Mouse (Mus musculus) retina, embryonic 14.5 days (tissue): ENCODE results near the gene Lrrc36.

Experiments
- DNase-seq: peaks from one replicate; pipeline ENCODE4 v3.0.0-alpha.2; 2015; ENCODE audit warnings: low spot score

Lrrc36 gene

GRCm38 (mm10) chr8:105483212-105484029, 70.0 kb downstream of the Lrrc36 start:
- peak; percentile 71 for DNase-seq

GRCm38 (mm10) chr8:105484030-105484368, 70.6 kb downstream of the Lrrc36 start:
- no peak for DNase-seq

DNA sequence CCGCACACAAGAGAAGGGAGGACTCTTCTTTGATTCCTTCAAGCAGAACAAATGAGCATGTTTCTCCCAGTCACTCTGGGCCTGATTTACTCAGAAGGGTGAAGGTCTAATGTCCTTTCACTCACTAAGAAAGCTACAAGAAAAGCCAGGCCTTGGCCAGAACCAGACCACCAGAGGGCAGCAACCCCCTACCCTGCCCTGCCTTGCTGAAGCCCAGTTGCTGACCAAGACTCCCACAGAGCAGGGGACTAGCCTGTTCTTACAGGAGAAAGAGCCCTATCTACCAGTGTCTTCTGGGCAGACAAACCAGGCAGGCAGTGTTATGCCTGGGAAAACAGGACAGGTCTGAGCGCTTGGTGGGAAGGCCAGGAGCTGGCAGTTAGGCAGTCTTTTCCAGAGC, 71.0 kb downstream of the Lrrc36 start:
- DNase-seq: peak; percentile 86

GRCm38 (mm10) chr8:105488082-105488481, 74.7 kb downstream of the Lrrc36 start:
- DNase-seq: no peak

DNA sequence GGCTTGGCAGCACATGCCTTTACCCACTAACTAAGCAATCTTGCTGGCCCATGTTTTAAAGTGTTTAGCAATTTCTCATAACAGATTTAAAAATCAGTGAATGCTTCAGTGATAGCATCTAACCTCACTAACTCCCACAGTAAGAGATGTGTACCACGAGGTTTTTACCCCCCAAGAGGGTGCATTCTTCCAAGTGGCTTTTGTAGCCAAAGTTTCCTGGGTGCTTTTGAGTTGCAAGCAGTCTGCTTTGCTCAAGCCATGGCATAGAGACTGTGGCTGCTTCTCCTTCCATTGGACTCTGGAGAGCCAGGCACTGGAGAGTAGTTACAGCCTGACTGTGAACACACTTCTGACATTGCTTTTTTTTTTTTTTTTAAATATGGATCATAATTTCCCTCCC, 75.9 kb downstream of the Lrrc36 start:
- DNase-seq: no peak

DNA sequence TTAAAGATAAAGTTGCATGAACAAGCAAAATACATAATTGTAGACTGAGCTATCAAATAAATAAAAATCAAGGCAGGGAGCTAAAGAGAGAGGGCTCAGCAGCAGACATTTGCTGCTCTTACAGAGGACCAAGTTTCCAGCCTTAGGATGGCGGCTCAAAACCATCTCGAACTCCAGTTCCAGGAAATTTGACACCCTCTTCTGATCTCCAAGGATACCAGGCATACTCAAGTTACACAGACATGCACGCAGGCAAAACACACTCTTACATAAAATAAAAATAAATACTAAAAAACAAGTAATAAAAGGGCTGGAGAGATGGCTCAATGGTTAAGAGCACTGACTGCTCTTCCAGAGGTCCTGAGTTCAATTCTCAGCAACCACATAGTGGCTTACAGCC, 80.1 kb downstream of the Lrrc36 start:
- DNase-seq: no peak

GRCm38 (mm10) chr8:105494566-105494965, 81.2 kb downstream of the Lrrc36 start:
- DNase-seq: no peak

- DNase-seq: no peak
Observed at GRCm38 (mm10) chr8:105495350-105496302, 82.3 kb downstream of the Lrrc36 start.

DNA sequence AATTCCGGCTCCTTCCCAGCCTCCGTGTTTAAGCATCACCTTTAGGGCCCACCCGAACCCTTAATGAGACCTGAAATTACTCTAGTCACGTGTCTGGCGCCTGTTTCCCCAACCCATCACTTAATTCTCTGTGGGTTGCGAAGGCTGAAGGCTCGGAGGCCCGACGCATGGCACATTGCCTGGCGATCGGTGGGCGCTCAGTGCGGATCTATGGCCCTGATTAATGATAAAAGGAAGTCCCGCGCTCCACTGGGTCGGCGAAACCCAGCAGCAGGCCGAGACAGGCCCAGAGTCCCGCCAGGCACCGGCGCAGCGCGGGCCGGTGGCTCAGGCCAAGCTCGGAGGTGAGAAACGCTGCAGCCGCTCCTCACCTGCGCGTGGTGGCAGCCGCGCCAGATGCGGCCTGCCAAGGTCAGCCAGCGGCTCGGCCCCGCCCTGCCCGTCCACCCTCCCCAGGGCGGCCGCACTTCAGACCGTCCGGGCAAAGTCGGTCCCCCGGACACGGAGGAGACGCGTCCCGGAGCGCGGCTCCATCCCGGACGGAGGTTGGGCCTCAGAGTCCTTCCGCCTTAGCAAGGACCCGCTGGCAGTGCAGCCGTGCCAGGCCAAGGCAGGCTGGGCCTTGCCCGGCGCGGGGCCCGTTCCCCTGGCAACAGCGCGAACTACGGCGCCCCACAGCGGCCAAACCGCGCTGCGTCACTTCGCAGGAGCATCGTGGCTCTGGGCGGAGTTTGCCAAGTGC, 83.2 kb downstream of the Lrrc36 start, which contains the start of gene Zdhhc1:
TSS of gene Zdhhc1 (minus strand) at position 464 of the 742 bp plus-strand sequence.
- peak; percentile 91 for DNase-seq

DNA sequence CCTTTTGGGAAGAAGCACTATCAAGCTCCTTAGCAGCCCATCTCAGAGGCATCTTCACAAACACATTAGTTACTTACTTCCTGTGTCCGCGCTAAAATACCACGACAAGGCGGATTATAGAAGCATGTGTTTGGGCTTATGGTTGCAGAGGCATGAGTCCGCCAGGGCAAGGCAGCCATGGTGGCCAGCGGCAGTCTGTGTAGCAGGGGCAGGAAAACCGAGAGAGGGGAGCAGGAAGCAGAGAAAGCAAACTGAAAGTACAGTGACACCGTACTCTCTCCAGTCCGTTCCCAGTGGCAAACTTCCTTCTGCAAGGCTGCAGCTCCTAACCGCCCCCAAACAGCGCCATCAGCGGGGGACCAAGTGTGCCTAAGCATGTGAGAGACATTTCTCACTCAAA, 86.4 kb downstream of the Lrrc36 start:
- DNase-seq: no peak

DNA sequence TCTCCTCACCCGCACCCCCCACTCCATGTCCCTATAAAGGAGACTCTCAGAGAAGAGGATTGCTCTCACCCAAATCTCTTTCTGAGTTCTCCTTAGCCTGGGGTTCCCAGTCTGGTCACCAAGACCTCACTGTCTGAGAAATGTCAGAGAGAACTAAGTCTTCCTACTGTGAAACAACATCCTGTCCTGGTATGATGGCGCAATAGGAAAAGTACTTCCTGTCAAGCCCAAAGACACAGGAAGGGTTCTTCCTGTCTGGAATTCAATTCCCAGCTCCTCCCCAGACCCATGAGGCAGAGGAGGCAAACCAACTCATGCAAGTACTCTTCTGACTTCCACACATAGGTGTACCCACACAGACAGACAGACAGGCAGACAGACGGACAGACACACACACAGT, 91.2 kb downstream of the Lrrc36 start:
- DNase-seq: no peak

GRCm38 (mm10) chr8:105506977-105507376, 93.6 kb downstream of the Lrrc36 start:
- DNase-seq: no peak

DNA sequence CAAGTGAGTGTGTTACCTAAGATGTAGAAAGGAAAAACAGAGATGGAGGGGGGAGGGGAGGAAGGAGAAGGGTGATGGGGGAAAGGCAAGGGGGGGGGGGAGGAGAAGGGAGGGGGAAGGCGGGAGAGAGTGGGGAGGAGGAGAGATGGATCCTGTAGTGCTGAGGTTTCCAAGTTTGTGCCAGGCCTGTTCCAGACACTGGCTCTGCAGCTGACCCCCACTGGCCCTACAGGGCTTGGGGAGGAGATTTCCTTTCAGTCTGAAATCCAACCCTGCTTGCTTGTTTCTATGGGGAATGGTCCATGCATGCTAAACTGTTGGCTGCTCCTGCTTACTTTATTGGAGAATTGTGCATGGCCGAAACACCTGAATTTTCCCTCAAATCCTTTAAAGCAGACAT, 95.4 kb downstream of the Lrrc36 start:
- DNase-seq: no peak

DNA sequence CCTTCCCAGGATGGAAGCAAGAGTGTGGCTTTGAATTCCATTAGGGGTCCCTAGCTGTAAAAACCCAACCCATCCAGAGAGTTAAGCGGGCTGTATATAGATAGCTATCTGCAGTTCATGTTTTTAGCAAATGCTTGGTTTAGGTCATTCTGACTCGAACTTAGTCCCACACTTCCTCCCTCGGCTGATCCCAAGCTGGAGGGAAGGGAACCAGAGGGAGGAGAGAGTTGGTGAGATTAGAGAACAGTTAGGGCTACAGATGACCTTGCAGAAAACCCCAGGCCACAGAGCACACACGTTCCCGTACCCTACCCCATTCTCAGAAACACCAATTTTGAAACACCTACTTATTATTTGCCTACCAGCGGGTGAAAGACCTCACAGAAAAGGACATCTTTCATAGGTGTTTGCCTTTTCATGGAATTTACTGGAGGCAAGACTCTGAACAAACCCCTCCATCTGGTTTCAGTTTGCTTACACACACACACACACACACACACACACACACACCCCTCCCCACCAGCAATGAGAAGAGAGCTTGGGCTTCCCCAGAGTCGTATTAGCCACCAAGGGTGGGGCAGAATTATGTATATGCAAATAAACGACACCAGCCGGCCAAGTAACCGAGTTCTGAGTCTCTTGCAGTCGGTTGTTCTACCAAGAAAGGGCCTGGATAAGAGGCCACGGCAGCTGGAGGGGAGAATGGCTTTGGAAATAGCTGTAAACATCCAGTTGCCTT, 96.8 kb downstream of the Lrrc36 start:
- no peak for DNase-seq
